ENCODE assay signal across 12 mouse cellular contexts in genomic region chr7:89051240-89051639, GRCm38 (mm10).
DNase-seq lines count a peak whose midpoint lies in the region; ATAC-seq and TF ChIP-seq lines count a peak whose summit lies in the region.
"Had no signal": no experiment of that assay in that cellular context is flagged by ENCODE, and none has a peak within 500 bp of the region (broad histone marks: within the 10 kb centered on the region; RNA-seq: fewer than 3 reads in every experiment).

No protein-coding gene starts in this region.

- WGBS in midbrain, postnatal 0 days = 63% methylated on average over 5 of the region's 5 CpGs
- 64% methylated on average over 5 of the region's 5 CpGs for WGBS in midbrain, embryonic 13.5 days
- WGBS in liver, embryonic 12.5 days (ENCODE audit: insufficient replicate concordance) = 58% methylated on average over 5 of the region's 5 CpGs

- no peaks in the 10 kb centered on the region for H3K27me3 ChIP-seq in midbrain, postnatal 0 days (ENCODE audit: insufficient read depth, low read length)
- no peaks in the 10 kb centered on the region for H3K27me3 ChIP-seq in midbrain, embryonic 13.5 days
- H3K27me3 ChIP-seq in liver, embryonic 12.5 days (replicated peaks) = no peaks in the 10 kb centered on the region

- DNase-seq in frontal cortex, adult 2 months (ENCODE audit: extremely low spot score in 1 of 2, low spot score in 1 of 2) = peak; percentile 20 to 28
- DNase-seq in frontal cortex, postnatal 14 days (ENCODE audit: low spot score in 2 of 2) = no peak
- DNase-seq in midbrain, postnatal 0 days (ENCODE audit: low spot score) = peak; percentile 29
- DNase-seq in layer of hippocampus, postnatal 36 days = peak; percentile 3
- DNase-seq in telencephalon, adult 2 months (ENCODE audit: low read depth, low spot score) = peak; percentile 41
- DNase-seq: cerebellum, adult 9-11 months; liver, postnatal 0 days had no signal

- no peaks in the 10 kb centered on the region for H3K36me3 ChIP-seq in midbrain, postnatal 0 days (ENCODE audit: insufficient read depth, low read length)
- H3K36me3 ChIP-seq in midbrain, embryonic 13.5 days = no peaks in the 10 kb centered on the region
- H3K36me3 ChIP-seq in liver, embryonic 12.5 days = no peaks in the 10 kb centered on the region

- no peaks in the 10 kb centered on the region for H3K9me3 ChIP-seq in midbrain, postnatal 0 days (ENCODE audit: low read length)
- H3K9me3 ChIP-seq in midbrain, embryonic 13.5 days = no peaks in the 10 kb centered on the region
- H3K9me3 ChIP-seq in liver, embryonic 12.5 days (replicated peaks) = no peaks in the 10 kb centered on the region

- no peaks in the 10 kb centered on the region for H3K4me1 ChIP-seq in midbrain, postnatal 0 days (ENCODE audit: insufficient read depth, low read length)
- H3K4me1 ChIP-seq in midbrain, embryonic 13.5 days (replicated peaks) = no peaks in the 10 kb centered on the region
- H3K4me1 ChIP-seq in liver, embryonic 12.5 days = no peaks in the 10 kb centered on the region

- no peak overlapping the region for H3K4me3 ChIP-seq in midbrain, postnatal 0 days (ENCODE audit: low read depth, low read length)
- no peak overlapping the region for H3K4me3 ChIP-seq in midbrain, embryonic 13.5 days (replicated peaks)
- H3K4me3 ChIP-seq in liver, embryonic 12.5 days = no peak overlapping the region
- H3K4me3 ChIP-seq: erythroblast, embryonic 14.5 days had no signal

- no peak overlapping the region for H3K27ac ChIP-seq in midbrain, postnatal 0 days (ENCODE audit: low read depth, low read length)
- H3K27ac ChIP-seq in midbrain, embryonic 13.5 days = no peak overlapping the region
- H3K27ac ChIP-seq in liver, embryonic 12.5 days = no peak overlapping the region

- no peak overlapping the region for H3K4me2 ChIP-seq in midbrain, postnatal 0 days (ENCODE audit: low read depth, low read length, poor library complexity, severe bottlenecking)
- H3K4me2 ChIP-seq in midbrain, embryonic 13.5 days (replicated peaks) = no peak overlapping the region
- H3K4me2 ChIP-seq in liver, embryonic 12.5 days = no peak overlapping the region
- H3K4me2 ChIP-seq: midbrain, embryonic 11.5 days had no signal

- H3K9ac ChIP-seq in midbrain, postnatal 0 days (replicated peaks; ENCODE audit: low read length, poor library complexity, severe bottlenecking) = no peak overlapping the region
- H3K9ac ChIP-seq in midbrain, embryonic 13.5 days (replicated peaks) = no peak overlapping the region
- H3K9ac ChIP-seq in liver, embryonic 12.5 days = no peak overlapping the region
- H3K9ac ChIP-seq: liver, postnatal 0 days had no signal

- no peak for ATAC-seq in midbrain, postnatal 0 days (ENCODE audit: low FRiP score)
- no peak for ATAC-seq in midbrain, embryonic 13.5 days
- no peak for ATAC-seq in liver, embryonic 12.5 days
- ATAC-seq: intestine, embryonic 16.5 days; liver, postnatal 0 days had no signal

- no peak for TF ChIP-seq CTCF in midbrain, postnatal 0 days (IDR thresholded peaks at IDR 0.05)

Comparison
In these comparisons a context has a peak if more than half of its experiments do, and no peak if none do; other contexts are left out.
1. DNase-seq: peak in frontal cortex, adult 2 months (2 of 2), midbrain, postnatal 0 days (single experiment), layer of hippocampus, postnatal 36 days (2 of 2) and telencephalon, adult 2 months (single experiment); none in frontal cortex, postnatal 14 days (0 of 2).